Mouse (Mus musculus): Measurements from ENCODE around the gene Qrich2.
"Not testable (repeated sequence)": the region's sequence is repeated elsewhere in the genome, so short reads cannot be mapped to it uniquely, and the experiment has no call there.

Gene Qrich2

DNA sequence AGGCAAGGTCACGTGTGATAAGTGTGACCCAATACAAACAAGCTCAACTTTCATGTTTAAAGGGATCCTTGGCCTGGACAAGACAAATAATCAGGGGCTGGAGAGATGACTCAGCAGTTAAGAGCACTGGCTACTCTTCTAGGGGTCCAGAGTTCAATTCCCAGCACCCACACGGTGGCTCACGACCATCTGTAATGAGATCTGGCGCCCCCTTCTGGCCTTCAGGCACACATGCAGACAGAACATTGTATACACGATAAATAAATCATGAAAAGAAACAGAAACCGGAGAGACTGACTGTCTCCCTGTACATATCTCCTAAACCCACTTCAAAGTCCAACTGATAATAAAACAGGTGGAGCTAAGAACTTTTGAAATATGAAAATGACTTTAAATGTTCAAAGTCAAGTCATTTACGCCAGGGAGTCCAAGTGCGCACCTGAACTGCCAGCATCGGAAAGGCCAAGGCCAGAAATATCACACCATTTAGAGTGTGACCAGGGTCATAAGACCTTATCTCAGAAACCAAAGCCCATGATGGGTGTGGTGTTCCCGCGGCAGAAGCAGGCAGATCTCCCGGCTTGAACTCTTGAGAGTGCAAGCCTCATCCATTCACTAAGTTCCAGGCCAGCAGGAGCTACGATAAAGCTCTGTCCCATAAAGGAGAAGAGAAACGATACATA is 22.8 kb upstream of the Qrich2 start:
- peak in 1 of 2 experiments; percentile 45 for DNase-seq

DNA sequence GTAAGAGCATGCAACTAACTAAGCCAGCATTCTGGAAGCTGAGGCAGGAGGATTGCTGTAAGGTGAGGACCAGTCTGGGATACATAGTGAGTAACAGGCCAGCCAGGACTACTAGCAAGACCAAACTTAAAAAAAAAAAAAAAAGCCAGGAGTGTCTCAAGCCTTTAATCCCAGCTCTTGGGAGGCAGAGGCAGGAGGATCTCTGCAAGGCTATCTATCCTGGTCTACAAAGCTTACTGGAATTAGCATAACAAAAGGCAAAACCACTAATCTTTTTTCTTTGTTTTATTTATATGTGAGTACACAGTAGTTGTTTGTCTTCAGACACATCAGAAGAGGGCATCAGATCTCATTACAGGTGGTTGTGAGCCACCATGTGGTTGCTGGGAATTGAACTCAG is 22.2 kb upstream of the Qrich2 start:
- DNase-seq = no peak

DNA sequence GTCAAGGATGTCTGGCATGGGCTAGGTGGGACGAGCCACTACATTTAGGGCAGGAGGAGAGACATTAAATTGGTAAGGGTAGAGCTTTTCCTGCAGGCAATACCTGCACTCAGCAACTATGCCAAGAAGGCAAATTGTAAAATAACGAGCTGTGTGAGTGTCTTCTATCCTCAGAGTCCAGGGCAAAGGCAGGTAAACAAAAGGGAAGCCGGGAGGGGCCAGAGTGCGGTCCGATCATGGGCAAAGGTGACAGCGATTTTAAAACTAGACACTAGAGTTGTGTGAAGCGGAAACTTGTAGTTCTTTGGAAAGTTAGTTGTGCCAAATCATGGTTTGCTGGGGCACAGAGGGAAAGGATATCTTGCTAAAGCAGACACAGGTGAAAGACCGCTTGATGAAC is 18.2 kb upstream of the Qrich2 start:
- DNase-seq = no peak

DNA sequence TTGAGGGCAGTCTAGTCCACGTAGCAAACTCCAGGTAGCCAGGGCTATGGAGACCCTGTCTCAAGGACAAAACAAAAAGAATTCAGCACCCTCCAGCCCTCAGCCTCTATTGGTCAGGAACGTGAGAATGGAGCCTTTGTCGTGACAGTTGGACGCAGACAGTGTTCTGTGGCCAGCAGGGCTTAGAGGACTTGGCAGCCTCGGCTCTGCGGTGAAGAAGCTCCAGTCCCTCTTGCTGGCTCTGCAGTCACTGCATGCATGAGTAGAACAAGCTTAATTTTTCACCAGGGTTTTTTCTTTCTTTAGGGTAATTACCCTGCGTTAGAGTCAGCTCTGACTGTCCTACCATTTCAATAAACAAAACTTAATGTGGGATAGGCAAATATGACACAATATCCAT is 15.7 kb upstream of the Qrich2 start:
- peak; percentile 68 to 75 for DNase-seq

- DNase-seq = peak; percentile 48 to 65
Measured at GRCm38 (mm10) chr11:116480975-116481374, 14.9 kb upstream of the Qrich2 start.

- peak in 1 of 2 experiments; percentile 33 for DNase-seq
Measured at GRCm38 (mm10) chr11:116479832-116480231, 13.8 kb upstream of the Qrich2 start.

GRCm38 (mm10) chr11:116478978-116479377 is 12.9 kb upstream of the Qrich2 start:
- no peak for DNase-seq

GRCm38 (mm10) chr11:116477160-116477759 is 11.2 kb upstream of the Qrich2 start:
- peak in 1 of 2 experiments; percentile 44 for DNase-seq

DNA sequence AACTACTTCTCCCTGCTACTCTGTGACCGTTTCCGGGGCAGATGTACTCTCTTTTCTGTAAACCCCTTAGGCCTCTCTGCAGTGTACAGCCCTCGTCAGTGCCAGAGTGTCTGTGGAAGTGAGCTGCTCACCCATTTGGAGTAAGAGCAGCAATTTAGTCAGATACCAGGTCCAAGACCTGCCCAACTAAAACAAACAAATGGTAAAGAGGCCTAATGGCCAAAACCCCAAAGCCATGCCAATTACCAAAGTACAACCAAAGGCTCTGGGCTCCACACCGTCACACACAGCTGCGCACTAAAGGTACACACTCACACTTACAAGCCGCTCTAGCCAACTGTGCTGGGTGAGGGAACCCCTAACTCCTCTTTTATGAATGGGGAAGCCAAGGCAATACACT is 10.7 kb upstream of the Qrich2 start:
- DNase-seq = no peak

DNA sequence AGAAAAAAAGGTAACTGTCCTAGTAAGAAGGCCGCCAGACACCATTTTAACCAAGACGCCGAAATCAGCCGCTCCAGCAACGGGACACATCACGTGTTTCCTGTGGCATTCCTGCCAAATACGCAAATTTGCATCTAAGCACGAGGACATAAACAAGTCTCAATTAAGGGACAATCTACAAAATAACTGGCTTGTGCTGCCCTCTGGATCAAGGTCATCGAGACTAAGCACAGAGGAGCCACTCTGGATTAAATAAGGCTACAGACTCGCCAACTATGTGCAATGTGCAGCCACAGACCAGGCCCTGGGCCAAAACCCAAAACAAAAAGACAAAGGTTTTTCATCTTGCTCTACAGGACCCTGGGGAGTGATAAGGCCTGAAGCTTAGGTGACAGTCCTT is 10.0 kb upstream of the Qrich2 start:
- no peak for DNase-seq

- DNase-seq = no peak
Measured at GRCm38 (mm10) chr11:116472275-116472674, 6.2 kb upstream of the Qrich2 start.

- no peak for DNase-seq
Measured at GRCm38 (mm10) chr11:116470896-116471295, 4.9 kb upstream of the Qrich2 start.

- DNase-seq = no peak
Measured at GRCm38 (mm10) chr11:116470249-116470648, 4.2 kb upstream of the Qrich2 start.

DNA sequence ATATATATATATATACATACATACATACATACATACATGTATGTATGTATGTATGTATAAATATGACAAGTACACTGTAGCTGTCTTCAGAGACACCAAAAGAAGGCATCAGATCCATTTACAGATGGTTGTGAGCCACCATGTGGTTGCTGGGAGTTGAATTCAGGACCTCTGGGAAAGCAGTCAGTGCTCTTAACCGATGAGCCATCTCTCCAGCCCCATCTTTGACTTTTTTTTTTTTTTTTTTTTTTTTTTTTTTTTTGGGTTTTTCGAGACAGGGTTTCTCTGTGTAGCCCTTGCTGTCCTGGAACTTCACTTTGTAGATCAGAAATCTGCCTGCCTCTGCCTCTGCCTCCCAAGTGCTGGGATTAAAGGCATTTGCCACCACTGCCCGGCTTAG is 2.3 kb upstream of the Qrich2 start:
- not testable (repeated sequence) for DNase-seq

GRCm38 (mm10) chr11:116463833-116464232 is 2.2 kb downstream of the Qrich2 start:
- peak; percentile 92 to 93 for DNase-seq

GRCm38 (mm10) chr11:116463338-116463737 is 2.7 kb downstream of the Qrich2 start:
- no peak for DNase-seq

GRCm38 (mm10) chr11:116459786-116460185 is 6.3 kb downstream of the Qrich2 start:
- no peak for DNase-seq

GRCm38 (mm10) chr11:116456234-116456633 is 9.8 kb downstream of the Qrich2 start:
- DNase-seq = no peak

DNA sequence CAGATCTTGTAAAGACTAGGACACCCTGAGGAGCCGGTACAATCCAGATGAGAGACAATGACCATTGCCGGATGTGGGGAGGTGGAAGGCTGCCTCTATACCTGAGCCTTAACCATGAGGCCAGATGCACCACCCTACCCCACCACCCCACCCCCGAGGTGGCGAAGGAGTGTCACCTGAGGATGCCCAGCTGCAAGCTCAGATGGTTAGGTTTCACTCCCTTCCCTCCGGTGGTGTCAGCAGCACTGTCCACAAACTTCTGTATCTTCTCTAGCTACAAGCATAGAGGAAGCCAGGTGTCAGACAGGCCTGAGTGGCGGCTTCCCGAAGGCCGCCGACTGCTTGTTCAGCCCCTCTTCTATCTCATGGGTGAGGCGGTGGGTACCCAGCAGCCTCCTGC is 12.2 kb downstream of the Qrich2 start:
- DNase-seq = no peak

- peak in 1 of 2 experiments; percentile 48 for DNase-seq
Measured at GRCm38 (mm10) chr11:116449341-116449740, 16.7 kb downstream of the Qrich2 start.

- no peak for DNase-seq
Measured at GRCm38 (mm10) chr11:116447822-116448221, 18.2 kb downstream of the Qrich2 start.

DNA sequence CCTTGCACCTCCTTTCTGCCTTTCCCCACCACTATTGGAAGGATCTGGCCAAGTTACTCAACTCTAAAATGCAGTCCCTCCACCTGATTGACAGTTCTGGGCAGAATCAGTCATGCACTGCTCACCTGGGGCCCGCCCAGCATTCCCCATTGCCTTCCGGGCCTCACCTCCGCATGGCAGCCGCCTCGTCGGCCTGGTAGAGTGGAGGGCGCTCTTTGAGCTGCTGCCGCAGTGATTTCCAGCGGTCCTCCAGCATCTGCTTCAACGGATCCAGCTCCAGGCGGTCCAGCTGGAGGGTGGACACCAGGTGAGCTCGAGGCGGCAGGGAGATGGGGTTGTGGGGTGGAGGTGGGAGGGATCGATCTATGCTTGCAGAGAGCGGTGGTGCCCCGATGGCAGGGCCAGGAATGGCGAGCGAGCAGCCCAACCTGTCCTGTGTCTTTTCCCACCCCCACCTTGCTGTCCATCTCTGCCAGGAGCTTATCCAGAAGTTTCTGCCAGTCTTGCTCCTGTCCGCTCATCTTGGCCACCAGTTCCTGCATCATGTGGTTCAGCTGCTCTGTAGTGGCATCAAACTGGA is 19.6 kb downstream of the Qrich2 start:
- DNase-seq = no peak

DNA sequence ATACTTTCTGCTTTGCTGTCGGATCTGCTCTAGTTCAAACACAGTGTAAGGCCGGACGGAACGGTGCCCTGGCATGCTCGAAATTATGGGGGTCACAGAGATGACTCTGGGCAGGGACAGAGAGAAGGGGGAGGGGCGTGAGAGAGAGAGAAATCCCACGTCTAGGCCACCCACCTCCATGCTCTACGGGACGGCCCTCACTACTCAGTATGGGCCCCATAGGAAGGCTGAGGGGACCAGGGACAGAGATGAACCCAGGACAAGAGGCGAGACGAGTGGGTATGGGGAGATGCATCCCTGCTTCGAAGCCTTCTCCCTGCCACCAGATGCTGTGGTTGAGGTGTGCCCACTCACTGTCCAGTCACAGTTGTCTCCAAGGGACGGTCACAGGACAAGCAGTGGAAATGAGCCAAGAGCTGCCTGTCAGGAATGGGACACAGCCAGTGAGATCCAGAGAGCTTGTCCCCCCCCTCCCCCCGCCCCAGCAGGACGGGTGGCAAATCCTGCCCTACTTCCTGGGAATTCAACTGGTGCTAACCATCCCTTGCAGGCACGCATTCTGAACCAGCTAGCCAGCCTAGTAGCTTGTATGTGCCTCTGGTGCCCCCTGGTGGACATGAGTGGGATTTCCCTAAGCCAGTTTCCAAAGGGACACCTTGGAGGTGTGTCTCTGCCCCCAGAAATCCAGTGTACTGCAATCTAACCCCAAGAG is 20.3 kb downstream of the Qrich2 start:
- DNase-seq = peak; percentile 97 to 99

DNA sequence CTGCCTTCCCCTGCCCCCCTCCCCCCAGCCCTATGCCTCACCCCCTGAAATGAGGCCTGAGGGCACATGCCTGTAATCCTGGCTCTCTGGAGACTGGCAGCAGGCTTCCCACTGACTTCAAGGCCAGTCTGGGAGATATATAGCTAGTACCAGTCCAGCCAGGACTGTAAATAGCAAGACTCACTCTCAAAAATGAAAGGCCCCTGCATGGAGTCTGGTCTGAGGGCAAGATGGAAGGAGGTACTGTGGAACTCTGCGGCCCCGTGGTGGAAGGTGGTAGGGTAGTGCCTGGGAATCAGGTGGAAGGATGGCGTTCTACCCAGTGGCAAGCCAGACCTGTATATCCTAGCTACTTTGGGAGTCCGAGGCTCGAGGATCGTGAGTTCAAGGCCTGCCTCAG is 22.1 kb downstream of the Qrich2 start:
- no peak for DNase-seq
